Mouse (Mus musculus) E14TG2a.4 (cell line): ENCODE measurements at regions not wholly inside any gene's neighbourhood (a gene's known extent, or its start where the extent isn't known, plus 50 kb on each side); places are given as distances from the start of the nearest gene placed in this dataset.

ENCODE experiments used
- CTCF ChIP-seq: conservative IDR thresholded peaks from 2 replicates; pipeline ENCODE4 v1.5.1; 2014; ENCODE audit warnings: low read length
- NANOG ChIP-seq: IDR thresholded peaks from 2 replicates; pipeline ENCODE4 v1.6.1; 2014; ENCODE audit warnings: borderline replicate concordance, low read length, mixed read lengths
- POU5F1 ChIP-seq: IDR thresholded peaks from 2 replicates; pipeline ENCODE4 v1.6.1; 2014; ENCODE audit warnings: low read length, borderline replicate concordance

- TF ChIP-seq CTCF, result no peak
- no peak for TF ChIP-seq POU5F1
- no peak for TF ChIP-seq NANOG
Measured at GRCm38 (mm10) chr1:18979141-18979540, 123.7 kb upstream of the Tfap2d start.
